Mouse (Mus musculus): ENCODE measurements around the gene Shld1. TPM values are rescaled to one million over a fixed set of nuclear protein-coding genes. Genes with fewer than 3 reads are reported as not detected.

Shld1 gene
- polyA plus RNA-seq, 1 experiment from 2014 or later: 23.3 TPM

GRCm38 (mm10) chr2:132723958-132724431, 37.3 kb downstream of the Shld1 start:
- WGBS: 25% methylated on average over 5 of the region's 5 CpGs
- Histone ChIP-seq H3K27me3 (ENCODE audit: control insufficient read depth, insufficient read depth, low read length) (no peaks in the 10 kb centered on the region), H3K9me3 (ENCODE audit: control insufficient read depth, low read length) (no peaks in the 10 kb centered on the region), H3K9ac (replicated peaks; ENCODE audit: low read length) (no peak overlapping the region), H3K4me2 (ENCODE audit: low read length) (no peak overlapping the region), H3K27ac (replicated peaks; ENCODE audit: low read depth, low read length) (peak overlapping the region; percentile 61; the same call in 1 of the 2 replicates), H3K4me3 (replicated peaks; ENCODE audit: low read depth, low read length) (no peak overlapping the region), H3K36me3 (ENCODE audit: control insufficient read depth, insufficient read depth, low read length) (no peaks in the 10 kb centered on the region), H3K4me1 (ENCODE audit: control insufficient read depth, insufficient read depth, low read length) (peaks cover 27% of the 10 kb centered on the region)
- DNase-seq: peak; percentile 67
- ATAC-seq (ENCODE audit: low FRiP score, low TSS enrichment): peak; percentile 71; the same call in 1 of the 2 replicates

GRCm38 (mm10) chr2:132724561-132724960, 37.8 kb downstream of the Shld1 start:
- Histone ChIP-seq H3K4me2 (ENCODE audit: low read length) (no peak overlapping the region), H3K9me3 (ENCODE audit: control insufficient read depth, low read length) (no peaks in the 10 kb centered on the region), H3K27ac (replicated peaks; ENCODE audit: low read depth, low read length) (peak overlapping the region; percentile 61; the same call in 1 of the 2 replicates), H3K36me3 (ENCODE audit: control insufficient read depth, insufficient read depth, low read length) (no peaks in the 10 kb centered on the region), H3K27me3 (ENCODE audit: control insufficient read depth, insufficient read depth, low read length) (no peaks in the 10 kb centered on the region), H3K9ac (replicated peaks; ENCODE audit: low read length) (no peak overlapping the region), H3K4me1 (ENCODE audit: control insufficient read depth, insufficient read depth, low read length) (peaks cover 27% of the 10 kb centered on the region), H3K4me3 (replicated peaks; ENCODE audit: low read depth, low read length) (no peak overlapping the region)
- DNase-seq (no peak), ATAC-seq (ENCODE audit: low FRiP score, low TSS enrichment) (no peak)
- WGBS: 89% methylated on average over 7 of the region's 7 CpGs

DNA sequence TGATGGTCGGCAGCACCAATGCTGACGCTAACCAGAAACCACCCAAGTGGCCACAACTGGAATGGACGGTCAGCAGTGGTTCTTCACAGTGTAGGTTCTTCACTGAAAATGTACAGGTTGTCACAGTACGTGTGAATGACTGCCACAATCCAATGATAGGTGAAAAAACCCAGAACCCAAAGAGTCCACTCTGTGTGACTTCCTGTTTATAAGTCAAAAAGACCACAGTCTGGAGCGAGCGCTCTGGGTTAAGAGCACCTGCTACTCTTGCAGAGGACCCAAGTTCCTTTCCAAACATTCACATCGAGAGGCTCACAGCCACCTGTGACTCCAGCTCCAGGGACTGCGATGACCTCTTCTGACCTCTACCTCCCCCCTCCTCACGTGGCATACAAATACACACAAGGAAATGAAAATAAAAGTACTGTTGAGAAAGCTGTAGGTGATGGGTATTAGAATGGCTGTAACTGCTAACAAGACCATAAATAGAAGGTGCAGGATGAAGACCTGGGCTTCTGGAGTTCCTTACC, 38.7 kb downstream of the Shld1 start:
- H3K9ac ChIP-seq (replicated peaks; ENCODE audit: low read length): no peak overlapping the region
- no peak for DNase-seq
- H3K27ac ChIP-seq (replicated peaks; ENCODE audit: low read depth, low read length): no peak overlapping the region
- no peaks in the 10 kb centered on the region for H3K36me3 ChIP-seq (ENCODE audit: control insufficient read depth, insufficient read depth, low read length)
- H3K4me1 ChIP-seq (ENCODE audit: control insufficient read depth, insufficient read depth, low read length): peaks cover 25% of the 10 kb centered on the region
- H3K4me3 ChIP-seq (replicated peaks; ENCODE audit: low read depth, low read length): no peak overlapping the region
- no peak for ATAC-seq (ENCODE audit: low FRiP score, low TSS enrichment)
- no peaks in the 10 kb centered on the region for H3K27me3 ChIP-seq (ENCODE audit: control insufficient read depth, insufficient read depth, low read length)
- 90% methylated on average over 9 of the region's 9 CpGs for WGBS
- H3K9me3 ChIP-seq (ENCODE audit: control insufficient read depth, low read length): no peaks in the 10 kb centered on the region
- H3K4me2 ChIP-seq (ENCODE audit: low read length): no peak overlapping the region

GRCm38 (mm10) chr2:132726156-132726555, 39.4 kb downstream of the Shld1 start:
- DNase-seq (no peak), ATAC-seq (ENCODE audit: low FRiP score, low TSS enrichment) (no peak)
- 60% methylated on average over 2 of the region's 2 CpGs for WGBS

GRCm38 (mm10) chr2:132732940-132733339, 46.2 kb downstream of the Shld1 start:
- ATAC-seq (ENCODE audit: low FRiP score, low TSS enrichment) (no peak), DNase-seq (no peak)
- WGBS: 88% methylated on average over 5 of the region's 5 CpGs
- no peak overlapping the region for H3K9ac ChIP-seq (replicated peaks; ENCODE audit: low read length)
- no peaks in the 10 kb centered on the region for H3K27me3 ChIP-seq (ENCODE audit: control insufficient read depth, insufficient read depth, low read length)
- no peak overlapping the region for H3K27ac ChIP-seq (replicated peaks; ENCODE audit: low read depth, low read length)
- no peaks in the 10 kb centered on the region for H3K36me3 ChIP-seq (ENCODE audit: control insufficient read depth, insufficient read depth, low read length)
- H3K9me3 ChIP-seq (ENCODE audit: control insufficient read depth, low read length): no peaks in the 10 kb centered on the region
- no peak overlapping the region for H3K4me2 ChIP-seq (ENCODE audit: low read length)
- no peak overlapping the region for H3K4me3 ChIP-seq (replicated peaks; ENCODE audit: low read depth, low read length)
- no peaks in the 10 kb centered on the region for H3K4me1 ChIP-seq (ENCODE audit: control insufficient read depth, insufficient read depth, low read length)

More at GRCm38 (mm10) chr2:132726156-132726555, 39.4 kb downstream of the Shld1 start:
- no peaks in the 10 kb centered on the region for H3K36me3 ChIP-seq (ENCODE audit: control insufficient read depth, insufficient read depth, low read length)
- H3K9ac ChIP-seq (replicated peaks; ENCODE audit: low read length): no peak overlapping the region
- no peaks in the 10 kb centered on the region for H3K27me3 ChIP-seq (ENCODE audit: control insufficient read depth, insufficient read depth, low read length)
- H3K9me3 ChIP-seq (ENCODE audit: control insufficient read depth, low read length): no peaks in the 10 kb centered on the region
- H3K4me2 ChIP-seq (ENCODE audit: low read length): no peak overlapping the region
- H3K27ac ChIP-seq (replicated peaks; ENCODE audit: low read depth, low read length): no peak overlapping the region
- no peak overlapping the region for H3K4me3 ChIP-seq (replicated peaks; ENCODE audit: low read depth, low read length)
- peaks cover 19% of the 10 kb centered on the region for H3K4me1 ChIP-seq (ENCODE audit: control insufficient read depth, insufficient read depth, low read length)

GRCm38 (mm10) chr2:132733603-132734573, 47.2 kb downstream of the Shld1 start:
- Histone ChIP-seq H3K27me3 (ENCODE audit: control insufficient read depth, insufficient read depth, low read length) (no peaks in the 10 kb centered on the region), H3K4me2 (ENCODE audit: low read length) (no peak overlapping the region), H3K9ac (replicated peaks; ENCODE audit: low read length) (no peak overlapping the region), H3K27ac (replicated peaks; ENCODE audit: low read depth, low read length) (no peak overlapping the region), H3K4me1 (ENCODE audit: control insufficient read depth, insufficient read depth, low read length) (no peaks in the 10 kb centered on the region), H3K4me3 (replicated peaks; ENCODE audit: low read depth, low read length) (no peak overlapping the region), H3K9me3 (ENCODE audit: control insufficient read depth, low read length) (no peaks in the 10 kb centered on the region), H3K36me3 (ENCODE audit: control insufficient read depth, insufficient read depth, low read length) (no peaks in the 10 kb centered on the region)
- WGBS: 95% methylated on average over 10 of the region's 10 CpGs
- ATAC-seq (ENCODE audit: low FRiP score, low TSS enrichment): no peak
- DNase-seq: no peak

- H3K9me3 ChIP-seq (ENCODE audit: control insufficient read depth, low read length): no peaks in the 10 kb centered on the region
- H3K4me3 ChIP-seq (replicated peaks; ENCODE audit: low read depth, low read length): no peak overlapping the region
- ATAC-seq (ENCODE audit: low FRiP score, low TSS enrichment) (no peak), DNase-seq (no peak)
- H3K27ac ChIP-seq (replicated peaks; ENCODE audit: low read depth, low read length): no peak overlapping the region
- H3K9ac ChIP-seq (replicated peaks; ENCODE audit: low read length): no peak overlapping the region
- no peaks in the 10 kb centered on the region for H3K27me3 ChIP-seq (ENCODE audit: control insufficient read depth, insufficient read depth, low read length)
- no peak overlapping the region for H3K4me2 ChIP-seq (ENCODE audit: low read length)
- H3K36me3 ChIP-seq (ENCODE audit: control insufficient read depth, insufficient read depth, low read length): no peaks in the 10 kb centered on the region
- 0 out of 2 replicates have a peak, but pooled peaks cover 6% of the 10 kb centered on the region for H3K4me1 ChIP-seq (ENCODE audit: control insufficient read depth, insufficient read depth, low read length)
- 60% methylated on average over 2 of the region's 2 CpGs for WGBS
These were observed 52.2 kb downstream of the Shld1 start for GRCm38 (mm10) chr2:132738816-132739432.

DNA sequence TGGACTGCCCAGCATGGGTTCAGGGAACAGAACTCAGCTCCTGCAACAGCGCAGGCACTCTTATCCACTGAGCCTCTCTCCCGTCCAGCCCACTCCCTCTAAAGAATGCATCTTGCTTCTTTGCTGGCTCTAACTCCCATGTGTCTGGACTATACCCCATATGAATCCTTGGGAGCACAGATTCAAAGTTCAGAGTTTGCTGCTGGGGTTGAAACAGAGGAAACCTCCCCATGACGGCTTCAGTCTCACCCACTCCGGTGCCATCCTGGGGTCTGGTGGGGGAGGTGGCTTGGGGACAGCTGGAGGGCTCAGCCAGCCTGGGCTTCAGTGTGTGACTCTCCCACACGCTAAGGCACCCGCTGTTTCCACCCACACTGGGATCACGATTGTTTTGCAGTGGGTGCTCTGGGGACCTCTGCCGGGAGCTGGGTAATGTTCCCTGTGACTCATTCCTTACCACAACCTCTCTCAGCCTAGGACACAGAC, 55.2 kb downstream of the Shld1 start:
- Histone ChIP-seq H3K9ac (replicated peaks; ENCODE audit: low read length) (no peak overlapping the region), H3K4me1 (ENCODE audit: control insufficient read depth, insufficient read depth, low read length) (0 out of 2 replicates have a peak, but pooled peaks cover 6% of the 10 kb centered on the region), H3K36me3 (ENCODE audit: control insufficient read depth, insufficient read depth, low read length) (no peaks in the 10 kb centered on the region), H3K4me3 (replicated peaks; ENCODE audit: low read depth, low read length) (no peak overlapping the region), H3K9me3 (ENCODE audit: control insufficient read depth, low read length) (no peaks in the 10 kb centered on the region), H3K27ac (replicated peaks; ENCODE audit: low read depth, low read length) (no peak overlapping the region), H3K27me3 (ENCODE audit: control insufficient read depth, insufficient read depth, low read length) (no peaks in the 10 kb centered on the region), H3K4me2 (ENCODE audit: low read length) (no peak overlapping the region)
- DNase-seq (no peak), ATAC-seq (ENCODE audit: low FRiP score, low TSS enrichment) (no peak)
- WGBS: 32% methylated on average over 8 of the region's 8 CpGs
